Mouse (Mus musculus) limb, embryonic 11.5 days (tissue): ENCODE results near the gene Fam129a. TPM values are rescaled to one million over a fixed set of nuclear protein-coding genes. Genes with fewer than 3 reads are reported as not detected.

ENCODE experiments used
- ATAC-seq: fragments of 200-750 bp; cut with Nextera tagmentation; 2 replicates; pipeline ENCODE4 v1.8.0; 2017; ENCODE audit warnings: low read depth; ENCODE audit not compliant: insufficient number of reproducible peaks, low FRiP score, low TSS enrichment
- DNase-seq: peaks from one replicate; pipeline ENCODE4 v3.0.0-alpha.2; 2015; ENCODE audit warnings: low spot score
- H3K27ac ChIP-seq: fragments of 300-500 bp; sonication (generic); replicated peaks from 2 replicates; pipeline ENCODE4 v1.5.1; 2014; ENCODE audit warnings: low read depth, mild to moderate bottlenecking, low read length
- H3K27me3 ChIP-seq: fragments of 300-500 bp; sonication (generic); 2 replicates; pipeline ENCODE4 v1.6.1; 2014; ENCODE audit warnings: mild to moderate bottlenecking, low read length, mixed read lengths; ENCODE audit not compliant: control insufficient read depth, insufficient read depth
- H3K36me3 ChIP-seq: fragments of 300-500 bp; sonication (generic); 2 replicates; pipeline ENCODE4 v1.6.1; 2014; ENCODE audit warnings: mild to moderate bottlenecking, low read length, moderate library complexity, mixed read lengths; ENCODE audit not compliant: control insufficient read depth, insufficient read depth
- H3K4me1 ChIP-seq: fragments of 300-500 bp; sonication (generic); 2 replicates; pipeline ENCODE4 v1.6.1; 2014; ENCODE audit warnings: low read length, mixed read lengths; ENCODE audit not compliant: control insufficient read depth, insufficient read depth
- H3K4me2 ChIP-seq: fragments of 300-500 bp; sonication (generic); 2 replicates; pipeline ENCODE4 v1.6.1; 2014; ENCODE audit warnings: low read depth, mild to moderate bottlenecking, moderate library complexity; ENCODE audit not compliant: severe bottlenecking
- H3K4me3 ChIP-seq: fragments of 300-500 bp; sonication (generic); 2 replicates; pipeline ENCODE4 v1.5.1; 2014; ENCODE audit warnings: low read depth, low read length
- H3K9ac ChIP-seq: fragments of 300-500 bp; sonication (generic); 2 replicates; pipeline ENCODE4 v1.6.1; 2014; ENCODE audit warnings: mild to moderate bottlenecking, low read length
- H3K9me3 ChIP-seq: fragments of 300-500 bp; sonication (generic); 2 replicates; pipeline ENCODE4 v1.6.1; 2016; ENCODE audit warnings: low read length; ENCODE audit not compliant: control insufficient read depth
- WGBS: fragments of 180-500 bp; shearing (Covaris S2); extraction: QIAGEN DNeasy Blood & Tissue Kit; methylation state at CpG from one replicate; pipeline ENCODE4 v1.1.7; 2014; 5-methylcytosine and 5-hydroxymethylcytosine counted together
- polyA plus RNA-seq: library from polyadenylated mRNA; unstranded; fragments of >200 nt; fragmentation: Nextera tagmentation; extraction: Ambion mirVana; gene quantifications from 2 replicates; pipeline ENCODE4 v1.2.1, GENCODE M21; 2014

The Fam129a gene
- 0.89 and 0.92 TPM in 2 replicates for polyA plus RNA-seq

DNA sequence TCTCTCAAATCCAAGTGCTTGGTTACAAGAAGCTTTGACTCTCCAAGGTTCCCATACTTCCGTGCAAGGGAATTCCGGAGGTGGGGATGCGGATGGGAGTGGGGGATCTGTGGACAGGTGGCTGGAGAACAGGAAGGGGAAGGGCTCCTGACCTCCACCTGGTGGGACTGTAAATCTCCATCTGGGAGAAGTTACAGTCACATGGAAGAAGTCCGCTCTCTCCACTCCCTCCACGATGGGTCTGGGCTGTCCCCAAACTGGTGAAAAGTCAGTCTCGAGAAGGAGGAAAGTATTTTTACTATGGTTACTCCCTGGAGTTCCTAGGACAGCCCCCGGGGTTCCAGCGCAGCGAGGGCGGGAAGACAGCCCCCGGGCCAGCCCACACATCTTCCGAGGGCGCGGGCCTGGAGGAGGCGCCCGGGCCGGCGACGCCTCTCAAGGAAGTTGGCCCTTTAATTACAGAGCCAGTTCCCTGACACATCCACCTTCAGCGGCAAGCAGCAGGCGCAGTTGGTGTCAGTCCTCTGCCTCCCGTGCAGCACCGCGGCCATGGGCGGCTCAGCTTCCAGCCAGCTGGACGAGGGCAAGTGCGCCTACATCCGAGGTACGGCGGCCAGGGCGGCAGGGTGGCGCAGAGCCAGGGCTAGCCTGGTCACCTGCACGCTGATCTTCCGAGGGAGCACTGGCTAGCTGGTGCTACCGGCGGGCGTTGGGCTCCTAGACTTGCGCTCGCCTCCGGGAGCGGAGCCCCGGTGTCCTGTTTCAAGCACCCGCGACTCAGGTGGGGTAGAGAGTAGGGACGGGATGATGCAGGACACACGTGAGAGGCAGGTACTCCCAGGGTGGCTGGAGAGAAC is at the start of gene Fam129a:
Gene Fam129a, plus strand, starts transcription at position 206 of the 857 bp plus-strand sequence.
- Histone ChIP-seq H3K9me3 (no peaks in the 10 kb centered on the region), H3K4me1 (peaks cover 5% of the 10 kb centered on the region; the same call in 1 of the 2 replicates), H3K27me3 (peaks cover 7% of the 10 kb centered on the region; the same call in 1 of the 2 replicates), H3K36me3 (no peaks in the 10 kb centered on the region), H3K27ac (no peak within 1 kb of the TSS), H3K4me2 (peak within 1 kb of the TSS; percentile 68), H3K4me3 (peak within 1 kb of the TSS; percentile 33), H3K9ac (peak within 1 kb of the TSS; percentile 39; the same call in 1 of the 2 replicates)
- 2% methylated on average over 46 of the region's 46 CpGs for WGBS
- DNase-seq (peak; percentile 61), ATAC-seq (peak; percentile 58)

GRCm38 (mm10) chr1:151526701-151527100 is 44.3 kb upstream of the Fam129a start:
- no peak overlapping the region for H3K4me2 ChIP-seq
- H3K27ac ChIP-seq: no peak overlapping the region
- H3K9ac ChIP-seq: no peak overlapping the region
- no peaks in the 10 kb centered on the region for H3K36me3 ChIP-seq
- H3K4me3 ChIP-seq: no peak overlapping the region
- H3K27me3 ChIP-seq: no peaks in the 10 kb centered on the region
- H3K9me3 ChIP-seq: no peaks in the 10 kb centered on the region; the same call in 1 of the 2 replicates
- DNase-seq: no peak
- H3K4me1 ChIP-seq: no peaks in the 10 kb centered on the region
- WGBS: 81% methylated on average over 3 of the region's 3 CpGs
- ATAC-seq: no peak

DNA sequence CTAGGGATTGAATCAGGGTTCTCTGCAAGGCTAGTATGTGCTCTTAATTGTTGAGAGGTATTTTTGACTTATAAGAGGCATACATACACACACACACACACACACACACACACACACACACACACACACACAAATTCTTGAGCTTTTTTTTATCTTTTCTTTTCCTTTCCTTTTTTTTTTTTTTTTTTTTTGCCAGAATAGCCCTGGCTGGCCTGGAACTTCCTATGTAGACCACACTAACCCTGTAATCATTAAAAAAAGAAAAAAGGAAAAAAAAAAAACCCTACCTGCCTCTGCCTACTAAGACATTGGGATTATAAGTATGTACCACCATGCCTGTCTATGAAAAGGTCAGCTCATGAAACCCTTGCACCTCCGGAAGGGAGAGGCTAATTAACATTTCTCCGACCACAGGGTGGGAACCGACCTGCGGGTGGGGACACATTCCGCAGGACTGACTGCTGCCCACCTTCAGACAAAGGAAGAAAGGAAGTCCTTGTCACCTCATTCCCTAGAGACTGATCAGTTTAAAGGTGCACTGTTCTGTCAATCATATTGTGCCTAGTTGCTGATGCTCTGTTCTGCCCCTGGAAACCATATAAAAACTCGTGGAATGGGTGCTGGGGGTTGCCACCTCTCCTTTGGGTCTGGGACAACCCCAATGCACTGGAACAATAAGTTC is 27.0 kb upstream of the Fam129a start:
- H3K9me3 ChIP-seq: no peaks in the 10 kb centered on the region
- no peak overlapping the region for H3K27ac ChIP-seq
- no peak overlapping the region for H3K4me3 ChIP-seq
- no peak overlapping the region for H3K9ac ChIP-seq
- H3K4me2 ChIP-seq: no peak overlapping the region
- no peaks in the 10 kb centered on the region for H3K4me1 ChIP-seq
- WGBS: 67% methylated on average over 6 of the region's 6 CpGs
- DNase-seq (no peak), ATAC-seq (no peak)
- no peaks in the 10 kb centered on the region for H3K36me3 ChIP-seq
- no peaks in the 10 kb centered on the region for H3K27me3 ChIP-seq

DNA sequence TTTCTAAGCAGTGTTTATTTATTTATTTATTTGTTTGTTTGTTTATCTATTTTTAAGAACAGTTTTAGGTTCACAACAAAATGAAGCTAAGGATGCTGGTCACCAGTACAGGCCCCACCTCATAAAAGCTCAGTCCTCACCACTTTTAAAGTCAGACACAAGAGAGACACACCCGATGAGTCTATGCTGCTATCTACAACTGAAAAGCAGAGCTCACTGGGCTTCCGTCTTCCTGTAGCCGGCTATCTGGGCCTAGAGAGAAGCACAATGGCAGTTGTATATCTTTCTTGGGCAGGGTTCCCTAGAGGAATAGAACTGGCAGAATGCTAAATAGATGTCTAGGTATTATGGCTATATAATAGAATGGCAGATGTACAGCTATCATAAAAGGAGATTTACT is 26.4 kb upstream of the Fam129a start:
- Histone ChIP-seq H3K9ac (no peak overlapping the region), H3K36me3 (no peaks in the 10 kb centered on the region), H3K27me3 (no peaks in the 10 kb centered on the region), H3K4me1 (no peaks in the 10 kb centered on the region), H3K9me3 (no peaks in the 10 kb centered on the region), H3K27ac (no peak overlapping the region), H3K4me3 (no peak overlapping the region), H3K4me2 (no peak overlapping the region)
- ATAC-seq: no peak
- DNase-seq: no peak
- WGBS: 95% methylated on average over 3 of the region's 3 CpGs

- ATAC-seq (no peak), DNase-seq (no peak)
- no peak overlapping the region for H3K9ac ChIP-seq
- H3K27ac ChIP-seq: no peak overlapping the region
- no peaks in the 10 kb centered on the region for H3K4me1 ChIP-seq
- H3K36me3 ChIP-seq: no peaks in the 10 kb centered on the region
- H3K4me3 ChIP-seq: no peak overlapping the region
- no peak overlapping the region for H3K4me2 ChIP-seq
- H3K9me3 ChIP-seq: no peaks in the 10 kb centered on the region
- H3K27me3 ChIP-seq: no peaks in the 10 kb centered on the region
- WGBS: 80% methylated on average over 7 of the region's 7 CpGs
These were observed 25.4 kb upstream of the Fam129a start for GRCm38 (mm10) chr1:151545571-151545970.

- DNase-seq (no peak), ATAC-seq (no peak)
- Histone ChIP-seq H3K9me3 (no peaks in the 10 kb centered on the region), H3K4me2 (no peak overlapping the region), H3K9ac (no peak overlapping the region), H3K27ac (no peak overlapping the region), H3K4me1 (no peaks in the 10 kb centered on the region), H3K4me3 (no peak overlapping the region), H3K36me3 (no peaks in the 10 kb centered on the region), H3K27me3 (no peaks in the 10 kb centered on the region)
- 82% methylated on average over 8 of the region's 8 CpGs for WGBS
These were observed 21.9 kb upstream of the Fam129a start for GRCm38 (mm10) chr1:151548896-151549610.

DNA sequence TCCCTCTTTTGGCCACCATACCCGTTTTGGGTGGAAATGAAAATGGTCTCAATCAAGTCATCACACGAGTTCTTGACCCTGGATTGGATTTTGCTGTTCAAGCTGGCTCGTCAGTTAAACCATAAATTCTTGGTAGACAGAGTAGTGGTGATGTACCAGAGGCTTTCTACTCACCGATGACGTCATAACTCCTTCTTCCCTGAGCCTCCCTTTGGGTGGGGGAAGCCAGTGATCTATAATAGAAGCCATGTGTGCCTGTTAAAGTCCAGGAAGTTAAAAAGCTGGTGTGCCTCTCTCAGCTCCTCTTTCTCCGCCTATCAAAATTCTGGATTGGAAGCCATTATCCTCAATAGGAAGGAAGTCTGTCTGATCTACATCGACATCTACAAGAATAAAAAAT is 21.2 kb upstream of the Fam129a start:
- ATAC-seq: no peak
- no peak overlapping the region for H3K27ac ChIP-seq
- H3K4me2 ChIP-seq: no peak overlapping the region
- no peaks in the 10 kb centered on the region for H3K36me3 ChIP-seq
- H3K9me3 ChIP-seq: no peaks in the 10 kb centered on the region
- 57% methylated on average over 7 of the region's 7 CpGs for WGBS
- no peaks in the 10 kb centered on the region for H3K27me3 ChIP-seq
- no peak overlapping the region for H3K4me3 ChIP-seq
- no peak overlapping the region for H3K9ac ChIP-seq
- H3K4me1 ChIP-seq: no peaks in the 10 kb centered on the region
- DNase-seq: no peak
